Comparison of ENCODE assay signal across 20 mouse cellular contexts in the genomic region with DNA sequence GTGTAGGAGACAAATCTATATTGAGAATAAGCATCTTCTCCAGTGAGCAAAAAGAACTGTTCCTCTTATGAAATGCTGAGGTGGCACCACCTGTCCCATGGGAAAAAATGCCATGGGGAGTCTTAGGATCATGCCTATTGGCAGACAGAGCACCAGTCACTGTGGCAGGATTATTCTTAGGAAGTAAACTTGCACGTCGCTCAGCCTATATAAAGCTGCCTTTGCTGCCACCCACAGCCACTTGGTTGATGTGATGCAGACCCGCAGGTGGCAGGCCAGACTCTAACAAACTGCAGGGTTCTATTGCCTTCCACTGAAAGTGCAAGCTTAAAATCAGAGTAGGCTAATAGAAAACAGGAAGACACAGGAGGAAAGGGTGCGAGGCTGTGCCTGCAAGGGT.
A peak's percentile ranks its signal among the peaks of the same experiment; 100 is the strongest.
DNase-seq lines count a peak whose midpoint lies in the region; ATAC-seq and TF ChIP-seq lines count a peak whose summit lies in the region.
"Had no signal": no experiment of that assay in that cellular context is flagged by ENCODE, and none has a peak within 500 bp of the region (broad histone marks: within the 10 kb centered on the region; RNA-seq: fewer than 3 reads in every experiment).

No protein-coding gene starts in this region.

- H3K4me2 ChIP-seq in hindbrain, postnatal 0 days (ENCODE audit: low read depth, low read length): no peak overlapping the region
- H3K4me2 ChIP-seq: embryonic facial prominence, embryonic 15.5 days; forebrain, embryonic 12.5 days; hindbrain, embryonic 12.5 days; liver, embryonic 12.5 days; lung, embryonic 15.5 days; midbrain, embryonic 15.5 days; neural tube, embryonic 12.5 days had no signal

- TF ChIP-seq CTCF in hindbrain, postnatal 0 days (IDR thresholded peaks at IDR 0.05; ENCODE audit: low read depth): peak; percentile 31; the same call in 1 of the 2 replicates

- peak; percentile 15 for DNase-seq in hindbrain, postnatal 0 days (ENCODE audit: low spot score)
- DNase-seq in hindbrain, embryonic 10.5 days (ENCODE audit: low spot score): no peak
- peak; percentile 43 for DNase-seq in A20 (ENCODE audit: low read depth, low spot score)
- peak; percentile 41 to 49 for DNase-seq in left cerebral cortex, postnatal 36 days (ENCODE audit: low spot score in 2 of 2)
- no peak for DNase-seq in ovary, postnatal 36 days (ENCODE audit: low spot score)
- DNase-seq in urinary bladder, postnatal 36 days (ENCODE audit: low spot score in 2 of 2): no peak
- DNase-seq in cerebellum, adult 9-10 months: no peak
- DNase-seq: adrenal gland, adult 2 months; cerebellum, adult 2 months; gastrocnemius, postnatal 36 days; kidney, adult 18-20 months had no signal

- no peak overlapping the region for H3K4me3 ChIP-seq in hindbrain, postnatal 0 days (ENCODE audit: low read length)
- no peak overlapping the region for H3K4me3 ChIP-seq in hindbrain, embryonic 10.5 days
- H3K4me3 ChIP-seq: embryonic facial prominence, embryonic 15.5 days; forebrain, embryonic 12.5 days; hindbrain, embryonic 12.5 days; liver, embryonic 12.5 days; lung, embryonic 15.5 days; midbrain, embryonic 15.5 days; neural tube, embryonic 12.5 days had no signal

- H3K4me1 ChIP-seq in hindbrain, postnatal 0 days (ENCODE audit: insufficient read depth, low read length): no peaks in the 10 kb centered on the region
- H3K4me1 ChIP-seq in hindbrain, embryonic 10.5 days (replicated peaks): no peaks in the 10 kb centered on the region
- H3K4me1 ChIP-seq: embryonic facial prominence, embryonic 15.5 days; forebrain, embryonic 12.5 days; hindbrain, embryonic 12.5 days; liver, embryonic 12.5 days; lung, embryonic 15.5 days; midbrain, embryonic 15.5 days; neural tube, embryonic 12.5 days had no signal

- intact Hi-C loops in left cerebral cortex, postnatal 36 days (cut with DNase I): no loop called here

- no peak overlapping the region for H3K27ac ChIP-seq in hindbrain, postnatal 0 days
- no peak overlapping the region for H3K27ac ChIP-seq in hindbrain, embryonic 10.5 days
- H3K27ac ChIP-seq: embryonic facial prominence, embryonic 15.5 days; forebrain, embryonic 12.5 days; hindbrain, embryonic 12.5 days; liver, embryonic 12.5 days; lung, embryonic 15.5 days; midbrain, embryonic 15.5 days; neural tube, embryonic 12.5 days had no signal

- H3K9ac ChIP-seq in hindbrain, postnatal 0 days (replicated peaks; ENCODE audit: low read length): no peak overlapping the region
- H3K9ac ChIP-seq: embryonic facial prominence, embryonic 15.5 days; forebrain, embryonic 12.5 days; hindbrain, embryonic 12.5 days; liver, embryonic 12.5 days; lung, embryonic 15.5 days; midbrain, embryonic 15.5 days; neural tube, embryonic 12.5 days had no signal

- 70% methylated on average over 4 of the region's 4 CpGs for WGBS in hindbrain, postnatal 0 days
- WGBS in hindbrain, embryonic 10.5 days: 84% methylated on average over 4 of the region's 4 CpGs

- H3K9me3 ChIP-seq in hindbrain, postnatal 0 days (ENCODE audit: low read length): no peaks in the 10 kb centered on the region
- no peaks in the 10 kb centered on the region for H3K9me3 ChIP-seq in hindbrain, embryonic 10.5 days
- H3K9me3 ChIP-seq: embryonic facial prominence, embryonic 15.5 days; forebrain, embryonic 12.5 days; hindbrain, embryonic 12.5 days; liver, embryonic 12.5 days; lung, embryonic 15.5 days; midbrain, embryonic 15.5 days; neural tube, embryonic 12.5 days had no signal

- ATAC-seq in hindbrain, postnatal 0 days: no peak
- peak; percentile 95 for ATAC-seq in frontal cortex, adult (ENCODE audit: low TSS enrichment)
- ATAC-seq: liver, embryonic 12.5 days; midbrain, embryonic 15.5 days had no signal

- H3K36me3 ChIP-seq in hindbrain, postnatal 0 days (ENCODE audit: insufficient read depth, low read length): no peaks in the 10 kb centered on the region
- no peaks in the 10 kb centered on the region for H3K36me3 ChIP-seq in hindbrain, embryonic 10.5 days
- H3K36me3 ChIP-seq: embryonic facial prominence, embryonic 15.5 days; forebrain, embryonic 12.5 days; G1E; hindbrain, embryonic 12.5 days; liver, embryonic 12.5 days; lung, embryonic 15.5 days; midbrain, embryonic 15.5 days; neural tube, embryonic 12.5 days had no signal

- H3K27me3 ChIP-seq in hindbrain, postnatal 0 days (ENCODE audit: insufficient read depth, low read length): no peaks in the 10 kb centered on the region
- peaks cover 4% of the 10 kb centered on the region; the same call in 1 of the 2 replicates for H3K27me3 ChIP-seq in hindbrain, embryonic 10.5 days (ENCODE audit: insufficient read depth, poor library complexity, severe bottlenecking)
- H3K27me3 ChIP-seq: embryonic facial prominence, embryonic 15.5 days; forebrain, embryonic 12.5 days; hindbrain, embryonic 12.5 days; liver, embryonic 12.5 days; lung, embryonic 15.5 days; midbrain, embryonic 15.5 days; neural tube, embryonic 12.5 days had no signal

Comparison
In these comparisons a context has a peak if more than half of its experiments do, and no peak if none do; other contexts are left out.
1. DNase-seq: peak in hindbrain, postnatal 0 days (single experiment), A20 (single experiment) and left cerebral cortex, postnatal 36 days (2 of 2); none in hindbrain, embryonic 10.5 days (single experiment), ovary, postnatal 36 days (single experiment), urinary bladder, postnatal 36 days (0 of 2) and cerebellum, adult 9-10 months (single experiment).